Mouse (Mus musculus): ENCODE results near the gene Hspa2. TPM values are rescaled to one million over a fixed set of nuclear protein-coding genes. Genes with fewer than 3 reads are reported as not detected.

Gene Hspa2
- 5.4 and 7.7 TPM in 2 replicates for polyA plus RNA-seq (2014; fragmentation: Nextera tagmentation; extraction: Ambion mirVana)

DNA sequence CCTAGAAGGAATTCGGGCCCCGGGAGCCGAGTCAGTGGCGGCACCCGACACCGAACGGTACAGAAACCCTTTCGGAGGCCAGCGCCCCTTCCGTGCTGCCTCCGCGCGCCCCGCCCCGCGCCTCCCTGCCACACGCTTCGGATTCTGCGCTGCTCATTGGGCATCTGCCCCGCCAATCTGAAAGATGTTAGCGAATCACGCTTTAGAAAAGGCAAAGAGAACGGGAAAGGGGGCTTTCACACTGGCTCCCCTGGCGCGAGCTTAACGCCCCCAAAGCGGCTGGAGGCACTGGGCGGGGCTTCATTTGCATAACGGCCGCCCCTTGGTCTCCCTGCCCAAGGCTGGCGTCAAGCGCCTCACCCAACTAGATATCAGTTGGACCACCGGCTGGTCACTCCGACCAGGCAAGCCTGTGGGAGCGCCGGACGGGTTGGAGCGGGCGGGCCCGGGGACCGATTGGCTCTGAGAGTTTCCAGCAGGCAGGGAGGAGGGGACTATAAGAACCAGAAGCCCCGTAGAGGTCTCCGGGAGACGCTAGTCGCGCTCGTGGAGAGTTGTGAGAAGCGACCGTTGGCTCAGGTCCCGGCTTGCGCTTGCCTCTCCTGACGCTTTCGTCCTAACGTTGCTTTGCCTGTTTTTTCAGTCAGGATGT, at the start of gene Hspa2:
TSS of gene Hspa2 (plus strand) at position 291 of the 652 bp plus-strand sequence.
- no peaks in the 10 kb centered on the region for H3K9me3 ChIP-seq (ENCODE audit: control insufficient read depth, low read length)
- peak within 1 kb of the TSS; percentile 56 for H3K4me3 ChIP-seq (ENCODE audit: low read length)
- peak within 1 kb of the TSS; percentile 72 for H3K27ac ChIP-seq (ENCODE audit: low read depth, low read length)
- WGBS: under 1% methylated on average over 54 of the region's 54 CpGs
- peaks cover 8% of the 10 kb centered on the region for H3K4me1 ChIP-seq (ENCODE audit: control insufficient read depth, insufficient read depth, low read length)
- ATAC-seq (ENCODE audit: low FRiP score, low TSS enrichment): peak; percentile 99
- peak within 1 kb of the TSS; percentile 83 for H3K4me2 ChIP-seq (replicated peaks; ENCODE audit: low read depth, low read length)
- H3K36me3 ChIP-seq (ENCODE audit: control insufficient read depth, insufficient read depth, low read length): no peaks in the 10 kb centered on the region
- H3K27me3 ChIP-seq (ENCODE audit: control insufficient read depth, insufficient read depth, low read length): peaks cover 24% of the 10 kb centered on the region
- peak within 1 kb of the TSS; percentile 59 for H3K9ac ChIP-seq (ENCODE audit: low read depth, low read length)

DNA sequence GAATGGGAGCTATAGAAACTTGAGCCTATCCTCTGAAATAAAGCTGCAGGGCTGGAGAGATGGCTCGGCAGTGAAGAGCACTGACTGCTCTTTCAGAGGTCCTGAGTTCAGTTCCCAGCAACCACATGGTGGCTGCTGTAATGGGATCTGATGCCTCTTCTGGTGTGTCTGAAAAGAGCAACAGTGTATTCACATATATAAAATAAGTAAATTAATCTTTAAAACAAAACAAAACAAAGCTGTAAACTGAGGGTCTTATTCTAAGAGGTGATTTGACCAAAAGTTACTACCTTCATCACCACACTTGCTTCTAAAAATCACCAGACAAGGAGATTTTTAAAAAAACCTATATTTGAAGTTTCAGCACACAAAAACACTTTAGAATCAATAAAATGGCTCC, 43.1 kb upstream of the Hspa2 start:
- Histone ChIP-seq H3K27ac (ENCODE audit: low read depth, low read length) (no peak overlapping the region), H3K9ac (ENCODE audit: low read depth, low read length) (no peak overlapping the region), H3K4me2 (replicated peaks; ENCODE audit: low read depth, low read length) (no peak overlapping the region), H3K4me3 (ENCODE audit: low read length) (no peak overlapping the region), H3K9me3 (ENCODE audit: control insufficient read depth, low read length) (no peaks in the 10 kb centered on the region), H3K4me1 (ENCODE audit: control insufficient read depth, insufficient read depth, low read length) (0 out of 2 replicates have a peak, but pooled peaks cover 5% of the 10 kb centered on the region), H3K27me3 (ENCODE audit: control insufficient read depth, insufficient read depth, low read length) (no peaks in the 10 kb centered on the region), H3K36me3 (ENCODE audit: control insufficient read depth, insufficient read depth, low read length) (no peaks in the 10 kb centered on the region)
- no peak for ATAC-seq (ENCODE audit: low FRiP score, low TSS enrichment)
- 59% methylated on average over 1 of the region's 1 CpGs for WGBS

DNA sequence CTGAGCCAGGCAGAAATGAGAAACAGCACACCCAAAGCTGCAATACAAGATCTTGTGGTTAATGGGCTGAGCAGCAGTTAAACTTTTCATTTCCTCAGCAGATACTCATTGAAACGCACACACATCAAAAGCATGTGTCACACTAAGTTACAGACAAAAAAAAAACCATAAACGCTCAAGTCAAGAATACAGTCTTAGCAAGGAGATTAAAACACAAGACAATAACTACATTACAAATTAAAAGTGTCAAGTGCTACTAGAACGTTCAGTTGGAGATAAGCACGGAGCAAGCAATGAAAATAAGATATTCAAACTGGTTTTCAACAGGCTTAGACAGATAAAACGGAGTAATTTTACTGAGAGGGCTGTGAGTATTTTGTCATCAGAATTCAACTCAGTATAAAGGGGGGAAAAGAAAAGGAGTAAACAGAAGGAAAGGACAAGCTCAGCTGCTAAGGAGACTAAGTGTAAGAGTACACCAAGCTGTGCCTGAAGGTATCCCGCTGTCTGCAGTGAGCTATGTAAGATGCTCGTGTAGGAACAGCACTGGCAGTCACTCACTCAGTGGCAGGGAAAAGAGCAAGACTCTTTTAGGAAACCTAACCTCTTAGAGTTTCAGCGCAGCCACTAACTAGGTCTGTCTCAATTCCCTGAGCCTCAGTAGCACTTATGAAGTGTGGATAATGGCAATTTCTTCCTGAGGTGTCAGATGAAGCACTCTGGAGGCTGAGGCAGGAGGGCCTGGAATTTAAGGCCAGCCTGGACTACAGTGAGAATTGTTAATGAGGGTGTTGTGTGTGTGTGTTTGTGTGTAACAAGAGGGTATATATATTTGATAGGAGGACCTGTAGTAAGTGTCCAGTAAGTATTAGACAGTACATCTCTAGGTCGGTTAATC, 42.3 kb upstream of the Hspa2 start:
- Histone ChIP-seq H3K4me2 (replicated peaks; ENCODE audit: low read depth, low read length) (no peak overlapping the region), H3K9me3 (ENCODE audit: control insufficient read depth, low read length) (no peaks in the 10 kb centered on the region), H3K9ac (ENCODE audit: low read depth, low read length) (no peak overlapping the region), H3K4me3 (ENCODE audit: low read length) (no peak overlapping the region), H3K36me3 (ENCODE audit: control insufficient read depth, insufficient read depth, low read length) (no peaks in the 10 kb centered on the region), H3K4me1 (ENCODE audit: control insufficient read depth, insufficient read depth, low read length) (peaks cover 5% of the 10 kb centered on the region; the same call in 1 of the 2 replicates), H3K27me3 (ENCODE audit: control insufficient read depth, insufficient read depth, low read length) (no peaks in the 10 kb centered on the region), H3K27ac (ENCODE audit: low read depth, low read length) (peak overlapping the region; percentile 11; the same call in 1 of the 2 replicates)
- 47% methylated on average over 9 of the region's 9 CpGs for WGBS
- ATAC-seq (ENCODE audit: low FRiP score, low TSS enrichment): peak; percentile 53; the same call in 1 of the 2 replicates

DNA sequence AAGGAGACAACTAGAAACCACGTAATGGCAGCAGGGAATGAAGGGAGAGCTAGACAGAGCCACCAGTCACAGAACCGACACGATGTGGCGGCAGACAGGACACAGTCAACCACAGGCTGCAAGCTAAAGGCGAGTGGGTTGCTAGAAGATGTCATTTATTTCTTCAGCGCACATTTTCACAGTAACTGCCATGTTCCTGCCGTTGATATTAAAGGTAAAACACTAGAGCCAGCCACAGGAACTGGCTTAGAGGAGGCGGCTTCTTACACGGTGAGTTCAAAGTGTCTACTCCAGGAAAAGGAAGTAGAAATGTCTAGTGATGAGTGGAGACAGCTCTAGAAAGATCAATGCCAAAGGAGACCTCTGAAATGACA, 41.7 kb upstream of the Hspa2 start:
- Histone ChIP-seq H3K27me3 (ENCODE audit: control insufficient read depth, insufficient read depth, low read length) (no peaks in the 10 kb centered on the region), H3K27ac (ENCODE audit: low read depth, low read length) (no peak overlapping the region), H3K9ac (ENCODE audit: low read depth, low read length) (no peak overlapping the region), H3K4me2 (replicated peaks; ENCODE audit: low read depth, low read length) (no peak overlapping the region), H3K4me3 (ENCODE audit: low read length) (no peak overlapping the region), H3K4me1 (ENCODE audit: control insufficient read depth, insufficient read depth, low read length) (peaks cover 11% of the 10 kb centered on the region), H3K36me3 (ENCODE audit: control insufficient read depth, insufficient read depth, low read length) (no peaks in the 10 kb centered on the region), H3K9me3 (ENCODE audit: control insufficient read depth, low read length) (no peaks in the 10 kb centered on the region)
- ATAC-seq (ENCODE audit: low FRiP score, low TSS enrichment): no peak
- WGBS: 86% methylated on average over 9 of the region's 9 CpGs

DNA sequence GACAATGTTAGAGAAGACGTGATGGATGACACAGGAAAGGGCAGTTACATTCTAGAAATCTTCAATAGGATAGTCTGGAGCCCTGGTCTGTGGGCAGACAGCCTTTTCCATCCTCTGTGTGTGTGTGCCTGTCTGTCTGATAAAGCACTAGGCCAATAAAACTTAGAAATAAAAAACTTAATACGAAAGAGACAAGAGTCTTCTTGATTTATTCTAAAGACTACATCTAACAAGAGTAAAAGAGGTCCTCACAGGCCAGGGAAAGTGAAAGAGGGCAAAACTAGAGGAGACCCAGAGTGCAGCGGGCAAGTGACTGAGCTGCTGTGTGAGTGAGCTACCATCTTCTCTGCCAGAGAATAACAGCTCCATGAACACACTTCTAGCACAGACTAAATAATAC, 37.7 kb upstream of the Hspa2 start:
- H3K27ac ChIP-seq (ENCODE audit: low read depth, low read length): no peak overlapping the region
- H3K4me3 ChIP-seq (ENCODE audit: low read length): no peak overlapping the region
- no peak for ATAC-seq (ENCODE audit: low FRiP score, low TSS enrichment)
- no peaks in the 10 kb centered on the region for H3K9me3 ChIP-seq (ENCODE audit: control insufficient read depth, low read length)
- H3K36me3 ChIP-seq (ENCODE audit: control insufficient read depth, insufficient read depth, low read length): no peaks in the 10 kb centered on the region
- H3K4me1 ChIP-seq (ENCODE audit: control insufficient read depth, insufficient read depth, low read length): peaks cover 25% of the 10 kb centered on the region
- WGBS: 72% methylated on average over 3 of the region's 3 CpGs
- H3K4me2 ChIP-seq (replicated peaks; ENCODE audit: low read depth, low read length): no peak overlapping the region
- H3K9ac ChIP-seq (ENCODE audit: low read depth, low read length): no peak overlapping the region
- no peaks in the 10 kb centered on the region for H3K27me3 ChIP-seq (ENCODE audit: control insufficient read depth, insufficient read depth, low read length)

DNA sequence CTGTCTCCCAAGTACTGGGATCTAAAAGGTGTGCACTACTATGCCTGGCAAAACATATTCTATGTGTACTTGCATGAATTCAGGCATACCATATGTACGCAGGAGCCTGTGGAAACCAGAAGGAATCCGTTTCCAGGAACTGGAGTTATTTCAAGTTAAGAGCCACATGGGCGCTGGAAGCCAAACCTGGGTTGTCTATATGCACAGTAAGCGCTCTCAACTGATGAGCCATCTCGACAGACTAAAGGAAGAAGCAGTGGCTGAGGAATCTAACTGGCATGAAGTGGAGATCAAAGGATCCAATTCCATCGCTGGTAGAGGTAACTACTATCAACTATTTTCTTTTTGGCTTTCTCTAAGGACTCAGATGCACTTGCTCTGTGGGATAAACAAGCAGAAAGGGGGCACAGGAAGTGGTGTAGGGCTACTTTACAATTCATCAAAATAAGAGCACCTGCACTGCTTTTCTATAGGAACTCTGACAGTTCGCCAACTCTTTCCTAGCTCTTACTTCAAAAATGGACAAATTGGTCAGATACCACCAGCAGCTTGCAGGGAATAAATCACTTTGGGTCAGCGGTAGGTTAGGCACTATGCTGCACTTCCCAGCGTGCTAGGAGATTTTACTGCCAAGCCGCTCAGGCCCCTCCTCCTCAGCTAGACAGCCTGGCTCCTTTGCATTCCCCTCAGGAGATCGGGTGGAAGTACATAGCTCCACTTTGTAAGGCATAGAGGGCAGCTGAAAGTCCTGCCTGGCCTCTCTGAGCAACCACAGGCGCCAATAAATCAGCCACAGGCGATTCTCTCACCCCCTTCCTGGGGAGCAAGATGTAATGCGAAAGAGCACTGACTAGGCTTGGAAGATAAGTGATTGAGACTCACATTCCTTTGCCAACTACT, 36.6 kb upstream of the Hspa2 start:
- Histone ChIP-seq H3K4me1 (ENCODE audit: control insufficient read depth, insufficient read depth, low read length) (peaks cover 27% of the 10 kb centered on the region), H3K9ac (ENCODE audit: low read depth, low read length) (no peak overlapping the region; the same call in 1 of the 2 replicates), H3K4me3 (ENCODE audit: low read length) (peak overlapping the region; percentile 98; the same call in 1 of the 2 replicates), H3K9me3 (ENCODE audit: control insufficient read depth, low read length) (no peaks in the 10 kb centered on the region), H3K27ac (ENCODE audit: low read depth, low read length) (no peak overlapping the region; the same call in 1 of the 2 replicates), H3K27me3 (ENCODE audit: control insufficient read depth, insufficient read depth, low read length) (no peaks in the 10 kb centered on the region), H3K36me3 (ENCODE audit: control insufficient read depth, insufficient read depth, low read length) (no peaks in the 10 kb centered on the region), H3K4me2 (replicated peaks; ENCODE audit: low read depth, low read length) (peak overlapping the region; percentile 73)
- WGBS: 13% methylated on average over 14 of the region's 14 CpGs
- ATAC-seq (ENCODE audit: low FRiP score, low TSS enrichment): no peak

DNA sequence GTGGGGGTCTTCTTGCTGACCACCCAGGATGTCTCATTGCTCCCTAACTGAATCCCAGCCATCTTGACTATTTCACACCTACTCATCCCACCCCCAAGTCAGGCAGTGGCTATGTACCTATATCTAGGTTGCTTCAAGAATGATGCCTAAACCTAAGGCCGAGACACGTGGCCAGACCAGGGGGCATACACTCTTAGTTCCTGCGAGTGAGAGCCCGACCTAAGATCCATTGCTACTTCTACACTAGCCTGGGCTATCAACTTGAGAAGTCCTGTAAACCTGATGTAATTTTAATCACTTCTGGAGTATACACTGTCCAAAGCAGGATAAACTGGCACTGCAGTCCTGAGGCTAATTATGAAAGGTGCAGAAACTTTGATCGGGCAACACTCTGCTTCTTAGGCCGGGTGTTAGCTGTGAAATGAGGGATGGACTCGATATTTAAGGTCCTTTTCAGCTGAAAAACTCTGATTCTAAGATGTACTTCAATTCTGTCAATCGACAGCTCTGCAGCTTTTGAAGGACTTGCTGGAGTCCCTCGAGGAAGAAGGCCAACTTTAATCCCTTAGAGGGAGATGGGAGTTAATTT, 35.7 kb upstream of the Hspa2 start:
- 4% methylated on average over 9 of the region's 9 CpGs for WGBS
- no peak for ATAC-seq (ENCODE audit: low FRiP score, low TSS enrichment)
- H3K27ac ChIP-seq (ENCODE audit: low read depth, low read length): peak overlapping the region; percentile 100; the same call in 1 of the 2 replicates
- peak overlapping the region; percentile 98 for H3K4me3 ChIP-seq (ENCODE audit: low read length)
- peak overlapping the region; percentile 99 for H3K9ac ChIP-seq (ENCODE audit: low read depth, low read length)
- H3K9me3 ChIP-seq (ENCODE audit: control insufficient read depth, low read length): no peaks in the 10 kb centered on the region
- H3K27me3 ChIP-seq (ENCODE audit: control insufficient read depth, insufficient read depth, low read length): no peaks in the 10 kb centered on the region
- no peaks in the 10 kb centered on the region for H3K36me3 ChIP-seq (ENCODE audit: control insufficient read depth, insufficient read depth, low read length)
- peaks cover 35% of the 10 kb centered on the region for H3K4me1 ChIP-seq (ENCODE audit: control insufficient read depth, insufficient read depth, low read length)
- peak overlapping the region; percentile 73 for H3K4me2 ChIP-seq (replicated peaks; ENCODE audit: low read depth, low read length)

DNA sequence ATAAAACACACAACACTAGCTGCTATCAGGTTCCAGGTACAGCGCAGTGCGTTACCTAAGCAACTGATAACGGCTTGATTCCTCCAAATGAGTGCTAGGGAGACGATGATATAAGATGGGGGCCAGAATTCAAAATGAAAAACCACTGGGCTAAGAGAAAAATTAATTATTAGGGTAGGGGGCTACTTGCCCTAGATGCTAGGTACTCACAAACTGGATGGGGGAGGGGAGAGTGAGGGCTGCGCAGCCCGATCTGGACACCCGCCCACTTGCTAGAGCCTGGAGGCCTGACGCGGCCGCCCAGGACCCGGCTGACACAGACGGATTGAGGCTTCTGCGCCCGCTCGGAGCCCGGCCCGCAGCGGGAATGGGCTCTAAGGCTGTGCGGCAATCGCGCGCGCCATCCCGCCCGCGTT, 35.2 kb upstream of the Hspa2 start:
- H3K4me1 ChIP-seq (ENCODE audit: control insufficient read depth, insufficient read depth, low read length): peaks cover 38% of the 10 kb centered on the region
- peak overlapping the region; percentile 73 for H3K4me2 ChIP-seq (replicated peaks; ENCODE audit: low read depth, low read length)
- H3K27me3 ChIP-seq (ENCODE audit: control insufficient read depth, insufficient read depth, low read length): no peaks in the 10 kb centered on the region
- no peaks in the 10 kb centered on the region for H3K36me3 ChIP-seq (ENCODE audit: control insufficient read depth, insufficient read depth, low read length)
- peak; percentile 17 for ATAC-seq (ENCODE audit: low FRiP score, low TSS enrichment)
- WGBS: under 1% methylated on average over 26 of the region's 26 CpGs
- H3K9ac ChIP-seq (ENCODE audit: low read depth, low read length): peak overlapping the region; percentile 99
- H3K27ac ChIP-seq (ENCODE audit: low read depth, low read length): peak overlapping the region; percentile 100
- H3K9me3 ChIP-seq (ENCODE audit: control insufficient read depth, low read length): no peaks in the 10 kb centered on the region
- H3K4me3 ChIP-seq (ENCODE audit: low read length): peak overlapping the region; percentile 98
